Mouse (Mus musculus) heart, postnatal 0 days (tissue): ENCODE results near the gene Ets2. TPM values are rescaled to one million over a fixed set of nuclear protein-coding genes. Genes with fewer than 3 reads are reported as not detected.

Source experiments
- ATAC-seq: fragments of 200-750 bp; cut with Nextera tagmentation; 2 replicates; pipeline ENCODE4 v1.8.0; 2017; ENCODE audit warnings: low read depth, moderate number of reproducible peaks, moderate library complexity; ENCODE audit not compliant: insufficient read depth
- DNase-seq: peaks from one replicate; pipeline ENCODE4 v3.0.0-alpha.2; 2016; ENCODE audit warnings: low spot score
- H3K27ac ChIP-seq: fragments of 300-500 bp; sonication (generic); 2 replicates; pipeline ENCODE4 v1.5.1; 2014; ENCODE audit warnings: low read depth, mild to moderate bottlenecking
- H3K27me3 ChIP-seq: fragments of 300-500 bp; sonication (generic); 2 replicates; pipeline ENCODE4 v1.6.1; 2014; ENCODE audit warnings: low read length, mixed read lengths; ENCODE audit not compliant: control insufficient read depth, insufficient read depth
- H3K36me3 ChIP-seq: fragments of 300-500 bp; sonication (generic); replicated peaks from 2 replicates; pipeline ENCODE4 v1.6.1; 2014; ENCODE audit warnings: low read length, mixed read lengths; ENCODE audit not compliant: control insufficient read depth, insufficient read depth
- H3K4me1 ChIP-seq: fragments of 300-500 bp; sonication (generic); 2 replicates; pipeline ENCODE4 v1.6.1; 2014; ENCODE audit warnings: antibody characterized with exemption; ENCODE audit not compliant: control insufficient read depth, insufficient read depth
- H3K4me2 ChIP-seq: fragments of 300-500 bp; sonication (generic); 2 replicates; pipeline ENCODE4 v1.6.1; 2014; ENCODE audit warnings: low read depth, mild to moderate bottlenecking, low read length, moderate library complexity
- H3K4me3 ChIP-seq: fragments of 300-500 bp; sonication (generic); 2 replicates; pipeline ENCODE4 v1.5.1; 2014; ENCODE audit warnings: low read depth, low read length
- H3K9ac ChIP-seq: fragments of 300-500 bp; sonication (generic); replicated peaks from 2 replicates; pipeline ENCODE4 v1.6.1; 2014; ENCODE audit warnings: low read depth, low read length, mixed read lengths
- H3K9me3 ChIP-seq: fragments of 300-500 bp; sonication (generic); replicated peaks from 2 replicates; pipeline ENCODE4 v1.6.1; 2016; ENCODE audit warnings: low read length; ENCODE audit not compliant: control insufficient read depth
- CTCF ChIP-seq: IDR thresholded peaks from 2 replicates; pipeline ENCODE4 v1.5.1; 2016; ENCODE audit warnings: antibody characterized with exemption, control low read depth, low read depth
- EP300 ChIP-seq: IDR thresholded peaks from 2 replicates; pipeline ENCODE4 v1.6.1; 2016; ENCODE audit warnings: antibody characterized with exemption, low read depth
- whole genome bisulfite sequencing: fragments of 180-500 bp; shearing (Covaris S2); extraction: QIAGEN DNeasy Blood & Tissue Kit; methylation state at CpG from one replicate; pipeline ENCODE4 v1.1.7; 2014; 5-methylcytosine and 5-hydroxymethylcytosine counted together
- polyA plus RNA-seq: library from polyadenylated mRNA; unstranded; fragments of >200 nt; fragmentation: Nextera tagmentation; extraction: Ambion mirVana; gene quantifications from 2 replicates; pipeline ENCODE4 v1.2.1, GENCODE M21; 2015
- total RNA-seq: library from RNA; depleted of rRNA; stranded (reverse); fragments of >200 nt; gene quantifications from 2 replicates; pipeline ENCODE4 v1.2.3, GENCODE M21; 2014; ENCODE audit warnings: low replicate concordance

Gene Ets2
- total and polyA plus RNA-seq, 2 experiments from 2014 or later = 44.0 to 61.2 TPM

DNA sequence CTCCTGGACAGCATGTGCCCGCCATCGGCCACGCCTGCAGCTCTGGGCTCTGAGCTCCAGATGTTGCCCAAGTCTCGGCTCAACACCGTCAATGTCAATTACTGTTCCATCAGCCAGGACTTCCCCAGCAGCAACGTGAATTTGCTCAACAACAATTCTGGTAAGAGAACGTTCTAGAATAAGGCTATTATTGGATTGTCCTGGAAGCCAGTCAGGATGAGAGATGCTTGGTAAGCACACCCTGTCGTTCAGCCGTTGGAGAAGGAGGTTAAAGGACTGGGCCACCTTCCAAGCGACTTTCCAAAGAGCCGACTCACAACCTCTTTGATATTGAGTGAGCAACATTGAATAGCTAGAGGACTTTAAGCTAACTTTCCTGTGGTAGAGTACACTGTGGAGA is 13.2 kb downstream of the Ets2 start:
- TF ChIP-seq CTCF (no peak), EP300 (no peak)
- Histone ChIP-seq H3K9me3 (no peaks in the 10 kb centered on the region), H3K4me3 (no peak overlapping the region), H3K4me1 (no peaks in the 10 kb centered on the region), H3K4me2 (no peak overlapping the region), H3K27me3 (no peaks in the 10 kb centered on the region), H3K9ac (no peak overlapping the region), H3K36me3 (peaks cover 93% of the 10 kb centered on the region), H3K27ac (no peak overlapping the region)
- ATAC-seq (no peak), DNase-seq (no peak)
- 67% methylated on average over 11 of the region's 11 CpGs for WGBS

DNA sequence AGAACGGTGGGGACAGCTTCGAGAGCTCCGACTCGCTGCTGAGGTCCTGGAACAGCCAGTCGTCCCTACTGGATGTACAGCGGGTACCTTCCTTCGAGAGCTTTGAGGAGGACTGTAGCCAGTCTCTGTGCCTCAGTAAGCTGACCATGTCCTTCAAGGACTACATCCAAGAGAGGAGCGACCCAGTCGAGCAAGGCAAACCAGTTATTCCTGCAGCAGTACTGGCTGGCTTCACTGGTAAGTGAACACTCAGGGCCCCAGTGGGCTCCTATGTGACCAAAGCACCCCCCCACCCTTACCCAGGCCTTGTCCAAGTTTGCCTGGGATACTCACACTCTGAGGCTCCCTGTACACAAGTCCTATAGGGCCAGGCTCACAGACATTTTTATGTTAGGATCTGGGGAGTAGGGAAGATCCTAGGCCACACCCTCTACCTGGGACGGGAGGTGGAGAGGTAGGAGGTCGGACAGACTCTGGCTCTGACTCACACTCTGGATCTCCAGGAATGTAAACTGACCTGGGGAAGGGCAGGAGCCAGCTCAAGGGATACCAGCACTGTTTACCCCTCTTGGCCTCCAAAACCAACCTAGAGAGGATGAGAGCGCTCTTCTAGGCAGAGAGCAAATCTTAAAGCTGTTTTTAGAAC is 14.3 kb downstream of the Ets2 start:
- Histone ChIP-seq H3K4me2 (no peak overlapping the region), H3K4me1 (no peaks in the 10 kb centered on the region), H3K9me3 (peaks cover 2% of the 10 kb centered on the region; the same call in 1 of the 2 replicates), H3K27me3 (no peaks in the 10 kb centered on the region), H3K36me3 (peaks cover 93% of the 10 kb centered on the region), H3K4me3 (no peak overlapping the region), H3K9ac (no peak overlapping the region), H3K27ac (peak overlapping the region; percentile 9; the same call in 1 of the 2 replicates)
- 88% methylated on average over 12 of the region's 12 CpGs for WGBS
- DNase-seq = no peak
- ATAC-seq = no peak
- no peak for TF ChIP-seq EP300

- TF ChIP-seq EP300 (no peak), CTCF (no peak)
- no peak for DNase-seq
- Histone ChIP-seq H3K4me1 (no peaks in the 10 kb centered on the region), H3K27me3 (no peaks in the 10 kb centered on the region), H3K9me3 (peaks cover 16% of the 10 kb centered on the region), H3K4me2 (no peak overlapping the region), H3K36me3 (peaks cover 83% of the 10 kb centered on the region), H3K4me3 (no peak overlapping the region), H3K27ac (peak overlapping the region; percentile 18), H3K9ac (no peak overlapping the region)
- ATAC-seq = no peak
- 89% methylated on average over 6 of the region's 6 CpGs for WGBS
Observed at GRCm38 (mm10) chr16:95717631-95718030, 15.8 kb downstream of the Ets2 start.

DNA sequence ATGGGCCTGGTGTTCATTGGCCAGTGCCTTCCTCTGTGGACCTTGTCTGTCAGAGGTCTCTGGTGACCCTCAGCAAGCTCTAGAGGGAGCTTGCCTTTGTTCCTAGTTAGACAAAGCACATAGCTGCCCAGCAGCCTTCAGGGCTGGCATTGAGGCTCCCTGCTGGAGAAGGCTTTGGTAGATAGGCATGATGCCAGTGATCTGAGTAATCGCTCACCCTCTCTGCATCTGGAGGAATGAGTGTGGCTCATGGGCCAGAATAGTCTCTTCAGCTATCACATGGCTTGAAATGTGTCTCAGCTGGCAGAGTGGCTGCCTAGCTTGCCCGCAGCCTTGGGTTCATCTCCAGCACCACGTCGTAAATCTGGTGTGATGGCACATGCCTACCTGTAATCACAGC is 16.2 kb downstream of the Ets2 start:
- Histone ChIP-seq H3K27ac (peak overlapping the region; percentile 18), H3K9me3 (peaks cover 16% of the 10 kb centered on the region), H3K9ac (no peak overlapping the region), H3K4me2 (no peak overlapping the region), H3K4me1 (no peaks in the 10 kb centered on the region), H3K36me3 (peaks cover 82% of the 10 kb centered on the region), H3K27me3 (no peaks in the 10 kb centered on the region), H3K4me3 (no peak overlapping the region)
- peak; percentile 60 for ATAC-seq
- peak; percentile 14 for DNase-seq
- no peak for TF ChIP-seq EP300
- no peak for TF ChIP-seq CTCF
- 65% methylated on average over 4 of the region's 4 CpGs for WGBS

GRCm38 (mm10) chr16:95720532-95720931 is 18.7 kb downstream of the Ets2 start:
- peaks cover 16% of the 10 kb centered on the region for H3K9me3 ChIP-seq
- H3K9ac ChIP-seq = no peak overlapping the region
- H3K4me2 ChIP-seq = no peak overlapping the region
- no peak for ATAC-seq
- H3K4me3 ChIP-seq = no peak overlapping the region
- H3K36me3 ChIP-seq = peaks cover 61% of the 10 kb centered on the region
- no peaks in the 10 kb centered on the region for H3K27me3 ChIP-seq
- H3K4me1 ChIP-seq = no peaks in the 10 kb centered on the region
- no peak for DNase-seq
- 93% methylated on average over 8 of the region's 8 CpGs for WGBS
- H3K27ac ChIP-seq = no peak overlapping the region
- TF ChIP-seq EP300 (no peak), CTCF (no peak)

DNA sequence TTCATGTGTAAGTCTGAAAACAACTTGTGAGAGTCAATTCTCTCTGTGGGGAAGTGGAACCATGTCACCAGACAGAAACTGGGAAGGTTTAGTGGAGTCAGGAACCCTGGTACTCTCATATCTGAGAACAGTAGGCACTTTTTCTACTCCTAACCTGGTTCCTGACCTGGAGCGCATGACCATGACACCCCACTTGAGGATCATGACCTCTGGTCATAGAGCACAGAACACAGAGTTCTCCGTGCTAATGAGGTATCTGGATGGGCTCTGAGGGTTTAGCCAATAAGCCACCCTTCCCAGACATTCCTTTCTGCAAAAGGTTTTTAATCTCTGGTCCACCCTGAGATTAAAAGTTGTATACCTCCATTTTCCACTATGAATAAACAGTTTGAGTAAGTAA is 22.4 kb downstream of the Ets2 start:
- peaks cover 16% of the 10 kb centered on the region for H3K9me3 ChIP-seq
- H3K4me3 ChIP-seq = no peak overlapping the region
- WGBS = 88% methylated on average over 2 of the region's 2 CpGs
- H3K36me3 ChIP-seq = peaks cover 24% of the 10 kb centered on the region
- ATAC-seq (no peak), DNase-seq (no peak)
- H3K4me1 ChIP-seq = no peaks in the 10 kb centered on the region
- H3K27me3 ChIP-seq = no peaks in the 10 kb centered on the region
- H3K4me2 ChIP-seq = no peak overlapping the region
- no peak overlapping the region for H3K9ac ChIP-seq
- TF ChIP-seq EP300 (no peak), CTCF (no peak)
- H3K27ac ChIP-seq = no peak overlapping the region
